Mouse (Mus musculus) c-Kit-positive CD71-positive TER-119-positive erythroid progenitor cells, embryonic 14.5 days (primary cell): ENCODE data around the gene Tlx2.

Source experiments
- DNase-seq: peaks from one replicate; pipeline ENCODE4 v3.0.0-alpha.2; 2013; ENCODE audit warnings: low spot score

Tlx2 gene

DNA sequence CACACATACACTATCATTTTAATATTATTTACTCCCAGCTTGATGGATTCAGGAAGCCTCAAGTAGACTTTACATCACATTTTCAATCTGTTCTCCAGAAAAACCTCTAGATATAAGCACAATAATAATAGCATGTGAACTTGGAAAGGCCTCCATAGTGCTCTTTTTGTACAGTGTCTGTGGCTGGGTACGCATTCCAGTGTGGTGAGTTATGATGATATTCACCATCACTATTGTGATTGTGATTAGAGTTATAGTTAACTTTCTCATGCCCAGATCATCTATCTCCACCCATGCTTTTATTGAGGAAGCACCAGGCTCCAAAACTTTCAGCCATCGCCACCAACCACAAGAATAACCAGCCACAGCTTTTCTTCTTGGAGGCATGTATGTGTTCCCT, 46.3 kb downstream of the Tlx2 start:
- DNase-seq = no peak

DNA sequence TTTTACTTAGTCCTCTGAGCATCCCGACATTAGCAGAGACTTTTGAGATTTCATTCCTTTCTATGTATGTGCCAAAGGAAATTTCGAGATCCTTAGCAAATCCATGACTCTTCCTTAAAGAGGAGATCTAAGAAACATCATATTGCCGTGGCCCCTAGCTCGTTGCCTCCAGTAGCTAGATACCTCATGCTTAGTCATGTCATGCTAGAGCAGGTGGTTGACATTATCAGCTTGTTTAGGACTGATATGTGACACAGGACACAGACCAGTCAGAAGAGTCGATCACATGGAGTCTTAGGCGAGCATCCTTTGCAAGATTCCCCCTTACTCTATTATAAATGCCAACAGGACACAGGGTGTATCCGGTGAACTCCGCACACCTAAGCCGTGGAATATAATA, 47.1 kb downstream of the Tlx2 start:
- DNase-seq = no peak

DNA sequence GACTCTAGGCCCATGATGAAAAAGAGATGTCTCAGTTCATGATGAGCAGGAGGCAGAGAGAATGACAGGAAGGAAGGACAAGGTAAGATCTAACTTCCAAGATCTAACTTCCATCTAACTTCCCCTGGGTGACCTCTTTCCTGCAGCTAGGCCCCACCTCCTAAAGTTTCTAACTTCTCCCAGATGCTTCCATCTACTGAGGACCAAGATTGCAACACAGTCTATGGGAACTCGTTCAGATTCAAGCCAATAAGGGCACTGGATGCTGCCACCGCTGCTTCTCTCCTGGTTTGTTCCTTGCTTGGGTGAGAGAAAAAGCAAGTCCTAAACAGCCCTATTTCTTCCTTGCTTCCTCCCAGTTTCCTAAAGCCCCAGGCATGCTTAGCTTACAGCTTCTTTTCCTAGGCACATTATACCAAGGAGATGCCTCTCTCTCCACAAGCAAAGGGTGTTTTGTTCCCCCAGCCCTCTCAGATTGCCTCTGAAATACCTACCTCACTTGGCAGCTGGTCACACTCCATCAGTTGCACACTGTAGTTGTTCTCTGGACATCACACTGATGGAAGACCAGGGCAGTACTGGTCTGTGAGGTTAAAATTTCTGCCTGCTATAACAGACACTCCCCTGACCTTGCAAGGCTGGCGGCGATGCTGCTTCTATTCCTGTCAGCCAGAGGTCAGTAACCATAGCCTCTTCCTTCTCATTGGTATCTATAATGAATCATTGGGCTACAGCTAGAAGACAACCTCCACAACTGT, 49.1 kb downstream of the Tlx2 start:
- DNase-seq = no peak

DNA sequence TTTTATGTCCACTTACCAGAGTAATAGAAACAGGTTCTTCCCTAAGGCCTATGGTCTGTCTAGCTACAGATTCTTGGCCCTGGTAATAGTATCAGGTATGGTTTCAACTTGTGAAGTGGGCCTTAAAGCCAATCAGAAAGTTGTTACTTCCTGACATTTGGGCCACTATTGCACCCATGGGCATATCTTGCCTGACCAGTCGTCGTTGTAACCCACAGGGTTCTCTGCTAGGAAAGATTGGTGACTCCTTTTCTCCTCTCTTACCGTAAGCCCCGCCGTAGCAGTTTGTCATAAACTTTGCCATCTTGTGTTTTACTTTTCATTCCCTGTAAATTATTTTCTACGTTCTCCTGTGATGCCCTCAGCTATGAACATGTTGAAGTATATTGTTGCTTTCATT, 50.0 kb downstream of the Tlx2 start:
- DNase-seq = peak; percentile 66

DNA sequence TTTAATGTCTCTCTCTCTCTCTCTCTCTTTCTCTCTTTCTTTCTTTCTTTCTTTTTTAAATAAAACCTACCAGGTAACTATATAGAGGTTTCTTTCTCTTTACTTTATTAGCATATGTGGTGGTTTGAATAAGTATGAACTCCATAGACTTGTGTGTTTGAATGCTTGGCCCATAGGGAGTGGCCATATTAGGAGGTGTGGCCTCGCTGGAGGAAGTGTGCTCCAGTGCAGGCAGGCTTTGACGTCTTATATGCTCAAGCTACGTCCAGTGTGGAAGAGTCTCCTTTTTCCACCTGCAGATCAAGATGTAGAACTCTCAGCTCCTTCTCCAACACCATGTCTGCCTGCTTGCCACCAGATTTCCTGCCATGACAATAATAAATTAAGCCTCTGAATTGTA, 51.0 kb downstream of the Tlx2 start:
- DNase-seq = no peak
